Mouse (Mus musculus) liver, embryonic 14.5 days (tissue): ENCODE results near the gene Dab2ip.

ENCODE experiments used
- CTCF ChIP-seq: IDR thresholded peaks from 2 replicates; pipeline ENCODE4 v1.5.1; 2016; ENCODE audit warnings: antibody characterized with exemption, low read depth, control low read depth
- EP300 ChIP-seq: IDR thresholded peaks from 2 replicates; pipeline ENCODE4 v1.6.1; 2016; ENCODE audit warnings: antibody characterized with exemption, low read depth

- TF ChIP-seq EP300 (no peak), CTCF (no peak)
These were observed 144.5 kb downstream of the Dab2ip start for GRCm38 (mm10) chr2:35702608-35703007.
